16 mouse cellular contexts compared by ENCODE assay signal in genomic region chr3:61478861-61479584, GRCm38 (mm10).
"Had no signal": no experiment of that assay in that cellular context is flagged by ENCODE, and none has a peak within 500 bp of the region (broad histone marks: within the 10 kb centered on the region; RNA-seq: fewer than 3 reads in every experiment).

No protein-coding gene starts in this region.

- H3K27ac ChIP-seq: midbrain, embryonic 10.5 days; midbrain, embryonic 12.5 days; neural tube, embryonic 13.5 days; neural tube, embryonic 15.5 days had no signal

- DNase-seq: lung, adult 18-20 months; lung, embryonic 14.5 days; lung, postnatal 10 days; lung, postnatal 4 days; midbrain, embryonic 14.5 days; retina, postnatal 1 day; right cerebral cortex, postnatal 14 days; thymus, adult 2 months; thymus, postnatal 14 days; thymus, postnatal 36 days had no signal

- H3K4me1 ChIP-seq: midbrain, embryonic 10.5 days; midbrain, embryonic 12.5 days; neural tube, embryonic 13.5 days; neural tube, embryonic 15.5 days had no signal

- H3K9me3 ChIP-seq: midbrain, embryonic 10.5 days; midbrain, embryonic 12.5 days; neural tube, embryonic 13.5 days; neural tube, embryonic 15.5 days had no signal

- ATAC-seq: midbrain, embryonic 16.5 days had no signal

- H3K4me3 ChIP-seq: midbrain, embryonic 10.5 days; midbrain, embryonic 12.5 days; myocyte; neural tube, embryonic 13.5 days; neural tube, embryonic 15.5 days had no signal

- H3K27me3 ChIP-seq: midbrain, embryonic 12.5 days; neural tube, embryonic 13.5 days; neural tube, embryonic 15.5 days had no signal

- H3K9ac ChIP-seq: lung, embryonic 14.5 days; midbrain, embryonic 12.5 days; neural tube, embryonic 13.5 days; neural tube, embryonic 15.5 days had no signal

- H3K36me3 ChIP-seq: midbrain, embryonic 10.5 days; midbrain, embryonic 12.5 days; neural tube, embryonic 13.5 days; neural tube, embryonic 15.5 days had no signal
